Mouse (Mus musculus) erythroblast, embryonic 14.5 days (primary cell): ENCODE results near the gene C330021F23Rik.

Experiments
- GATA1 ChIP-seq: IDR thresholded peaks from 2 replicates; pipeline ENCODE4 v1.6.1; 2012; ENCODE audit warnings: low read length, inconsistent platforms, mixed read lengths
- TAL1 ChIP-seq: IDR thresholded peaks from 3 replicates; pipeline ENCODE4 v1.6.1; 2012; ENCODE audit warnings: low read length, inconsistent platforms, mixed read lengths

- TF ChIP-seq GATA1 = peak; percentile 84
- TF ChIP-seq TAL1 = peak; percentile 96
Measured at GRCm38 (mm10) chr8:3522007-3522697, 45.6 kb upstream of the C330021F23Rik start.
